Mouse (Mus musculus): Measurements from ENCODE around the gene Mms19. TPM values are rescaled to one million over a fixed set of nuclear protein-coding genes. Genes with fewer than 3 reads are reported as not detected.

Mms19 gene
- total RNA-seq, 1 experiment, result 59.6 TPM

GRCm38 (mm10) chr19:41902848-41903593 is 77.9 kb downstream of the Mms19 start:
- DNase-seq (ENCODE audit: low read depth, low spot score), result no peak
- Histone ChIP-seq H3K4me3 (ENCODE audit: insufficient read depth in 1 of 2, low read depth in 1 of 2, low read length in 2 of 2, poor library complexity in 1 of 2, severe bottlenecking in 1 of 2) (no peak overlapping the region), H3K27ac (ENCODE audit: insufficient read depth, low read depth, low read length, poor library complexity, severe bottlenecking) (no peak overlapping the region), H3K9me3 (ENCODE audit: control insufficient read depth, insufficient read depth, low read depth, low read length) (no peaks in the 10 kb centered on the region), H3K9ac (ENCODE audit: insufficient read depth, low read depth, low read length, poor library complexity, severe bottlenecking) (no peak overlapping the region), H3K36me3 (ENCODE audit: control insufficient read depth, insufficient read depth, low read length, poor library complexity, severe bottlenecking) (no peaks in the 10 kb centered on the region), H3K4me1 (ENCODE audit: control insufficient read depth in 2 of 2, insufficient read depth in 2 of 2, low read length in 2 of 2, poor library complexity in 1 of 2) (no peaks in the 10 kb centered on the region)
- no peak for TF ChIP-seq ZNF384 (IDR thresholded peaks at IDR 0.05; ENCODE audit: low read depth, low read length)
- TF ChIP-seq CHD2 (IDR thresholded peaks at IDR 0.05; ENCODE audit: low read depth, low read length), result no peak
- no peak for TF ChIP-seq HCFC1 (IDR thresholded peaks at IDR 0.05; ENCODE audit: borderline replicate concordance, insufficient read depth, low read length)
- no peak for TF ChIP-seq ZC3H11A (IDR thresholded peaks at IDR 0.05; ENCODE audit: borderline replicate concordance, low read depth, low read length)
- TF ChIP-seq MAFK (IDR thresholded peaks at IDR 0.05; ENCODE audit: insufficient read depth, low read depth, low read length), result no peak
- in situ Hi-C loops (cut with MboI; ENCODE audit: low sequenced_read_pairs in 2 of 2, unreplicated experiment in 2 of 2), result no loop called here

- no peaks in the 10 kb centered on the region for H3K4me1 ChIP-seq (ENCODE audit: control insufficient read depth in 2 of 2, insufficient read depth in 2 of 2, low read length in 2 of 2, poor library complexity in 1 of 2)
- DNase-seq (ENCODE audit: low read depth, low spot score), result no peak
- in situ Hi-C loops (cut with MboI; ENCODE audit: low sequenced_read_pairs in 2 of 2, unreplicated experiment in 2 of 2), result no loop called here
These were observed 79.3 kb downstream of the Mms19 start for GRCm38 (mm10) chr19:41901696-41902095.

GRCm38 (mm10) chr19:41900495-41901090 is 80.4 kb downstream of the Mms19 start:
- DNase-seq (ENCODE audit: low read depth, low spot score), result no peak
- no peak overlapping the region for H3K4me3 ChIP-seq (ENCODE audit: insufficient read depth in 1 of 2, low read depth in 1 of 2, low read length in 2 of 2, poor library complexity in 1 of 2, severe bottlenecking in 1 of 2)
- H3K9ac ChIP-seq (ENCODE audit: insufficient read depth, low read depth, low read length, poor library complexity, severe bottlenecking), result no peak overlapping the region
- no peak overlapping the region for H3K27ac ChIP-seq (ENCODE audit: insufficient read depth, low read depth, low read length, poor library complexity, severe bottlenecking)
- H3K9me3 ChIP-seq (ENCODE audit: control insufficient read depth, insufficient read depth, low read depth, low read length), result no peaks in the 10 kb centered on the region
- TF ChIP-seq MAFK (IDR thresholded peaks at IDR 0.05; ENCODE audit: insufficient read depth, low read depth, low read length) (no peak), HCFC1 (IDR thresholded peaks at IDR 0.05; ENCODE audit: borderline replicate concordance, insufficient read depth, low read length) (no peak), ZC3H11A (IDR thresholded peaks at IDR 0.05; ENCODE audit: borderline replicate concordance, low read depth, low read length) (no peak), ZNF384 (IDR thresholded peaks at IDR 0.05; ENCODE audit: low read depth, low read length) (no peak), CHD2 (IDR thresholded peaks at IDR 0.05; ENCODE audit: low read depth, low read length) (no peak)
- in situ Hi-C loops (cut with MboI; ENCODE audit: low sequenced_read_pairs in 2 of 2, unreplicated experiment in 2 of 2), result no loop called here
- no peaks in the 10 kb centered on the region for H3K4me1 ChIP-seq (ENCODE audit: control insufficient read depth in 2 of 2, insufficient read depth in 2 of 2, low read length in 2 of 2, poor library complexity in 1 of 2)
- H3K36me3 ChIP-seq (ENCODE audit: control insufficient read depth, insufficient read depth, low read length, poor library complexity, severe bottlenecking), result no peaks in the 10 kb centered on the region

More at GRCm38 (mm10) chr19:41901696-41902095, 79.3 kb downstream of the Mms19 start:
- H3K36me3 ChIP-seq (ENCODE audit: control insufficient read depth, insufficient read depth, low read length, poor library complexity, severe bottlenecking), result no peaks in the 10 kb centered on the region
- H3K9ac ChIP-seq (ENCODE audit: insufficient read depth, low read depth, low read length, poor library complexity, severe bottlenecking), result no peak overlapping the region
- no peaks in the 10 kb centered on the region for H3K9me3 ChIP-seq (ENCODE audit: control insufficient read depth, insufficient read depth, low read depth, low read length)
- H3K27ac ChIP-seq (ENCODE audit: insufficient read depth, low read depth, low read length, poor library complexity, severe bottlenecking), result no peak overlapping the region
- TF ChIP-seq ZC3H11A (IDR thresholded peaks at IDR 0.05; ENCODE audit: borderline replicate concordance, low read depth, low read length) (no peak), HCFC1 (IDR thresholded peaks at IDR 0.05; ENCODE audit: borderline replicate concordance, insufficient read depth, low read length) (no peak), CHD2 (IDR thresholded peaks at IDR 0.05; ENCODE audit: low read depth, low read length) (no peak), MAFK (IDR thresholded peaks at IDR 0.05; ENCODE audit: insufficient read depth, low read depth, low read length) (no peak)
- H3K4me3 ChIP-seq (ENCODE audit: insufficient read depth in 1 of 2, low read depth in 1 of 2, low read length in 2 of 2, poor library complexity in 1 of 2, severe bottlenecking in 1 of 2), result no peak overlapping the region

- no peak for DNase-seq (ENCODE audit: low read depth, low spot score)
- in situ Hi-C loops (cut with MboI; ENCODE audit: low sequenced_read_pairs in 2 of 2, unreplicated experiment in 2 of 2), result no loop called here
- Histone ChIP-seq H3K4me3 (ENCODE audit: insufficient read depth in 1 of 2, low read depth in 1 of 2, low read length in 2 of 2, poor library complexity in 1 of 2, severe bottlenecking in 1 of 2) (no peak overlapping the region), H3K36me3 (ENCODE audit: control insufficient read depth, insufficient read depth, low read length, poor library complexity, severe bottlenecking) (no peaks in the 10 kb centered on the region), H3K9ac (ENCODE audit: insufficient read depth, low read depth, low read length, poor library complexity, severe bottlenecking) (no peak overlapping the region), H3K4me1 (ENCODE audit: control insufficient read depth in 2 of 2, insufficient read depth in 2 of 2, low read length in 2 of 2, poor library complexity in 1 of 2) (no peaks in the 10 kb centered on the region; a peak in 1 of 4 replicates), H3K9me3 (ENCODE audit: control insufficient read depth, insufficient read depth, low read depth, low read length) (no peaks in the 10 kb centered on the region), H3K27ac (ENCODE audit: insufficient read depth, low read depth, low read length, poor library complexity, severe bottlenecking) (no peak overlapping the region)
- TF ChIP-seq CHD2 (IDR thresholded peaks at IDR 0.05; ENCODE audit: low read depth, low read length), result no peak
- TF ChIP-seq ZNF384 (IDR thresholded peaks at IDR 0.05; ENCODE audit: low read depth, low read length), result 0 out of 2 replicates have a peak, but pooled peaks have one; percentile 24
- TF ChIP-seq HCFC1 (IDR thresholded peaks at IDR 0.05; ENCODE audit: borderline replicate concordance, insufficient read depth, low read length), result no peak
These were observed 82.1 kb downstream of the Mms19 start for GRCm38 (mm10) chr19:41898860-41899259.
